Mouse (Mus musculus): Measurements from ENCODE around the gene Ifrd2. TPM values are rescaled to one million over a fixed set of nuclear protein-coding genes. Genes with fewer than 3 reads are reported as not detected.

The Ifrd2 gene
- polyA plus RNA-seq, 1 experiment from 2014 or later: 28.9 TPM

DNA sequence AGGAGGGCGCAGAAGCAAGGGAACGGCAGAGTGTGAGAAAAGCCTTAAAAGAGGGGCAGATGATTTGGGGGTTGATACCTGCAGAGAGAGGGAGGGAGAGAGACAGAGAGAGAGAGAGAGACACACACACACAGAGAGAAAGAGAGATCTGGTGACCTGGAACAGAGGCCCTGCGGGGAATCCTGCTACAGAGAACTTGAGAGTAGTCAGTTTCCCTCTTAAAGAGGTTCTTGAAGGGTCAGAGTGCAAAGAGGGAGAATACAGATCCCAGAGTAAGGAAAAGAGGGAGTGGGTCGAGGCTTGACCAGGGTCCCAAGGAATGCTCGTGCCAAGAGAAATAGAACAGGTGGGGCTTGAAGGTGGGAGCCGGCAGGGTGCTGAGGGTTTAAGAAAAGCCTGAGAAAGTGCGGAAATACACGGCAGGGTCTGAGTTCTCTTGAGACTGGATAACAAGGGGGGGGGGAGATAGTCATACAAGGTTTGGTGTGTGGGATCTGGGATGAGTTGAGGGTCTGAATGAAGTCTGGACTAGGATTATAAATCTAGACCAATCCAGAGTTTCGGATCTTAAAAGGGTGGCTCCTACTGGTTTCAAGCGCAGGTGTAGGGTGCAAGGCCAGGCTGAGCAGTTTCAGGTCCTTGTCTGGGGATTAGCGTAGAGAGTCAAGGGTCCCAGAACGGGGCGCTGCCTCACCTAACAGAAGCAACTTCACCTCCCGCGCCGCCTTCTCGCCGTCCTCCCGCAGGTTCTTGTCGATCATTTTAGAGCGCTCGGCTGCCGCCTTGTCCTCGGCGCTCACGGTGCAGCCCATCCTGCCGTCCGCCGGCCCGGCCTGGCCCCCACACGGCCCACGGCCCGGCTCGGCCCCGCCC is 47.2 kb downstream of the Ifrd2 start:
- ATAC-seq (replicated peaks; ENCODE audit: low FRiP score, low read depth): no peak
- DNase-seq (ENCODE audit: low spot score): no peak
- H3K4me1 ChIP-seq (replicated peaks; ENCODE audit: insufficient read depth, low read length): peaks cover 29% of the 10 kb centered on the region
- peak overlapping the region; percentile 72 for H3K4me3 ChIP-seq (replicated peaks; ENCODE audit: low read depth, low read length)
- TF ChIP-seq CTCF (IDR thresholded peaks at IDR 0.05; ENCODE audit: low read depth): no peak; the same call in 1 of the 2 replicates
- 1% methylated on average over 35 of the region's 35 CpGs for WGBS
- peak overlapping the region; percentile 98 for H3K4me2 ChIP-seq (ENCODE audit: low read length)
- H3K36me3 ChIP-seq (ENCODE audit: insufficient read depth, low read length): no peaks in the 10 kb centered on the region
- H3K27ac ChIP-seq: peak overlapping the region; percentile 92
- H3K27me3 ChIP-seq (ENCODE audit: insufficient read depth, low read length): no peaks in the 10 kb centered on the region
- peak overlapping the region; percentile 91 for H3K9ac ChIP-seq (ENCODE audit: low read depth, low read length)
- no peaks in the 10 kb centered on the region for H3K9me3 ChIP-seq (replicated peaks; ENCODE audit: low read length)

GRCm38 (mm10) chr9:107635279-107636028 is 48.0 kb downstream of the Ifrd2 start, which contains the start of gene Gnai2:
Gnai2 (minus strand) TSS chr9:107635367.
- H3K27me3 ChIP-seq (ENCODE audit: insufficient read depth, low read length): no peaks in the 10 kb centered on the region
- H3K36me3 ChIP-seq (ENCODE audit: insufficient read depth, low read length): no peaks in the 10 kb centered on the region
- 2% methylated on average over 38 of the region's 38 CpGs for WGBS
- peak; percentile 100 for DNase-seq (ENCODE audit: low spot score)
- H3K9ac ChIP-seq (ENCODE audit: low read depth, low read length): peak within 1 kb of the TSS; percentile 91
- H3K27ac ChIP-seq: peak within 1 kb of the TSS; percentile 92
- peaks cover 21% of the 10 kb centered on the region for H3K4me1 ChIP-seq (replicated peaks; ENCODE audit: insufficient read depth, low read length)
- peak; percentile 96 for ATAC-seq (replicated peaks; ENCODE audit: low FRiP score, low read depth)
- H3K4me3 ChIP-seq (replicated peaks; ENCODE audit: low read depth, low read length): peak within 1 kb of the TSS; percentile 72
- no peaks in the 10 kb centered on the region for H3K9me3 ChIP-seq (replicated peaks; ENCODE audit: low read length)
- H3K4me2 ChIP-seq (ENCODE audit: low read length): peak within 1 kb of the TSS; percentile 98
- no peak for TF ChIP-seq CTCF (IDR thresholded peaks at IDR 0.05; ENCODE audit: low read depth)

DNA sequence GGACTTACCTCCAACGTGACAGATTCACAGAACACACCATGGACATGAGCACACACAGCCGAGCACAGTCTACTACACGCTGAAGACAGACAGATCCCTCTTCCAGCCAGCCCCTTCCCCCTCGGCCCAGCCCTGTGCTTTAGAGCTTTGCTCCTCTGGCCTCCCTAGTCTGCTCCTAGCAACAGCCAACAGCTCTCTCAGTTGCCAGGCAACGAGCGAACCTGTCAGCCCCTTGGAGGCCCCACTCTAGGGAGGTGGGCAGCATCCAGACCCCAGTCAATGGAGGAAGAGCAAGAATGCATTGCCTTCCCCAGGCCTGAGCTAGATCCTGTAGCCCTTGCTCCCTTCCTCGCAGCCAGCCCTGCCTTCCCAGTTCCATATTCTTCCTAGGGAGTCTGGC is 49.6 kb downstream of the Ifrd2 start:
- TF ChIP-seq CTCF (IDR thresholded peaks at IDR 0.05; ENCODE audit: low read depth): no peak
- Histone ChIP-seq H3K27me3 (ENCODE audit: insufficient read depth, low read length) (no peaks in the 10 kb centered on the region), H3K4me3 (replicated peaks; ENCODE audit: low read depth, low read length) (no peak overlapping the region), H3K9ac (ENCODE audit: low read depth, low read length) (no peak overlapping the region), H3K4me1 (replicated peaks; ENCODE audit: insufficient read depth, low read length) (peaks cover 6% of the 10 kb centered on the region; the same call in 1 of the 2 replicates), H3K4me2 (ENCODE audit: low read length) (no peak overlapping the region), H3K9me3 (replicated peaks; ENCODE audit: low read length) (no peaks in the 10 kb centered on the region), H3K27ac (no peak overlapping the region), H3K36me3 (ENCODE audit: insufficient read depth, low read length) (no peaks in the 10 kb centered on the region)
- no peak for DNase-seq (ENCODE audit: low spot score)
- WGBS: 42% methylated on average over 7 of the region's 7 CpGs
- ATAC-seq (replicated peaks; ENCODE audit: low FRiP score, low read depth): no peak

DNA sequence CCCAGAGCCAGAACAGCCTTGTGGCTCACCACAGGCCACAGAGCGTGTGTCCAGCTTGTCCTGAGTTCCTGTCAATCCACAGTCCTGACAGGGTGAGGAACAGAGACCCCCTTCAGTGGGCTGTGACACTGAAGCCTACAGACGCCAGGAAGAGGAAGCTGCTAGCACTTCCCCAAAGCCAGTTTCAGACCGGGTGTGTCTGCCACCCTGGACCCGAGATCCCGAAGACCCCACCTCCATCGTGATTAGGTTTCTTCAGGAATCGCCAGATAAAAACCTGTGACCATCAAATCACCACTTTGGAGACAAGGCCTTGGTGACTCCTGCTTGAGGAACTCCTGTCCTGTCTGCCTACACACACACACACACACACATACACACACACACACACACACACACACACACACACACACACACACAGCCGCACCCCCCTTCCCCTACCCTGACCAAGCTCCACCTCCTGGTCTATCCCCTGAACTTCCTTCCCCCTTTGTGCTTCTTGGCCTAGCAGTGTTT is 52.9 kb downstream of the Ifrd2 start:
- no peaks in the 10 kb centered on the region for H3K27me3 ChIP-seq (ENCODE audit: insufficient read depth, low read length)
- H3K9ac ChIP-seq (ENCODE audit: low read depth, low read length): no peak overlapping the region
- DNase-seq (ENCODE audit: low spot score) (no peak), ATAC-seq (replicated peaks; ENCODE audit: low FRiP score, low read depth) (no peak)
- H3K36me3 ChIP-seq (ENCODE audit: insufficient read depth, low read length): no peaks in the 10 kb centered on the region
- no peak overlapping the region for H3K4me2 ChIP-seq (ENCODE audit: low read length)
- H3K27ac ChIP-seq: no peak overlapping the region
- peak; percentile 8; the same call in 1 of the 2 replicates for TF ChIP-seq CTCF (IDR thresholded peaks at IDR 0.05; ENCODE audit: low read depth)
- H3K4me1 ChIP-seq (replicated peaks; ENCODE audit: insufficient read depth, low read length): no peaks in the 10 kb centered on the region; the same call in 1 of the 2 replicates
- no peaks in the 10 kb centered on the region for H3K9me3 ChIP-seq (replicated peaks; ENCODE audit: low read length)
- 36% methylated on average over 8 of the region's 8 CpGs for WGBS
- no peak overlapping the region for H3K4me3 ChIP-seq (replicated peaks; ENCODE audit: low read depth, low read length)

- H3K4me2 ChIP-seq (ENCODE audit: low read length): no peak overlapping the region
- TF ChIP-seq CTCF (IDR thresholded peaks at IDR 0.05; ENCODE audit: low read depth): no peak
- no peaks in the 10 kb centered on the region for H3K9me3 ChIP-seq (replicated peaks; ENCODE audit: low read length)
- H3K4me3 ChIP-seq (replicated peaks; ENCODE audit: low read depth, low read length): no peak overlapping the region
- ATAC-seq (replicated peaks; ENCODE audit: low FRiP score, low read depth) (no peak), DNase-seq (ENCODE audit: low spot score) (no peak)
- H3K36me3 ChIP-seq (ENCODE audit: insufficient read depth, low read length): no peaks in the 10 kb centered on the region
- no peak overlapping the region for H3K9ac ChIP-seq (ENCODE audit: low read depth, low read length)
- H3K27me3 ChIP-seq (ENCODE audit: insufficient read depth, low read length): no peaks in the 10 kb centered on the region
- 47% methylated on average over 8 of the region's 8 CpGs for WGBS
- H3K4me1 ChIP-seq (replicated peaks; ENCODE audit: insufficient read depth, low read length): no peaks in the 10 kb centered on the region; the same call in 1 of the 2 replicates
- H3K27ac ChIP-seq: no peak overlapping the region
Measured at GRCm38 (mm10) chr9:107641666-107642065, 54.2 kb downstream of the Ifrd2 start.

Other genes starting within 250 kb of the Ifrd2 start
- 10.1 and 11.5 TPM in 2 replicates for gene Hemk1, start 249.3 kb upstream of the Ifrd2 start, polyA plus RNA-seq (2015; fragmentation: Nextera tagmentation; extraction: Ambion mirVana)
- 2.0 and 2.2 TPM in 2 replicates for gene 6430571L13Rik, start 247.0 kb upstream of the Ifrd2 start, polyA plus RNA-seq (2015; fragmentation: Nextera tagmentation; extraction: Ambion mirVana)
- gene Cacna2d2, start 188.0 kb upstream of the Ifrd2 start, polyA plus RNA-seq (2015; fragmentation: Nextera tagmentation; extraction: Ambion mirVana): 0.64 TPM in 2 replicates
- gene Tmem115, start 53.7 kb upstream of the Ifrd2 start, polyA plus RNA-seq (2015; fragmentation: Nextera tagmentation; extraction: Ambion mirVana): 53.2 and 54.7 TPM in 2 replicates
- gene Cyb561d2, start 45.4 kb upstream of the Ifrd2 start, polyA plus RNA-seq (2015; fragmentation: Nextera tagmentation; extraction: Ambion mirVana): 50.1 and 53.9 TPM in 2 replicates
- 43.8 and 45.5 TPM in 2 replicates for gene Nprl2, start 45.4 kb upstream of the Ifrd2 start, polyA plus RNA-seq (2015; fragmentation: Nextera tagmentation; extraction: Ambion mirVana)
- gene Zmynd10, start 40.3 kb upstream of the Ifrd2 start, polyA plus RNA-seq (2015; fragmentation: Nextera tagmentation; extraction: Ambion mirVana): 6.7 and 7.9 TPM in 2 replicates
- 49.8 and 53.6 TPM in 2 replicates for gene Rassf1, start 36.1 kb upstream of the Ifrd2 start, polyA plus RNA-seq (2015; fragmentation: Nextera tagmentation; extraction: Ambion mirVana)
- gene Tusc2, start 24.4 kb upstream of the Ifrd2 start, polyA plus RNA-seq (2015; fragmentation: Nextera tagmentation; extraction: Ambion mirVana): 52.1 and 53.0 TPM in 2 replicates
- 87.7 and 88.8 TPM in 2 replicates for gene Hyal2, start 19.7 kb upstream of the Ifrd2 start, polyA plus RNA-seq (2015; fragmentation: Nextera tagmentation; extraction: Ambion mirVana)
- gene Hyal1, start 10.7 kb upstream of the Ifrd2 start, polyA plus RNA-seq (2015; fragmentation: Nextera tagmentation; extraction: Ambion mirVana): 5.0 and 6.0 TPM in 2 replicates
- gene Naa80, start 8.8 kb upstream of the Ifrd2 start, polyA plus RNA-seq (2015; fragmentation: Nextera tagmentation; extraction: Ambion mirVana): 20.3 and 22.3 TPM in 2 replicates
- gene Hyal3, start 6.8 kb upstream of the Ifrd2 start, polyA plus RNA-seq (2015; fragmentation: Nextera tagmentation; extraction: Ambion mirVana): 1.3 and 2.0 TPM in 2 replicates
- 30.5 and 33.3 TPM in 2 replicates for gene Sema3b, start 21.6 kb downstream of the Ifrd2 start, polyA plus RNA-seq (2015; fragmentation: Nextera tagmentation; extraction: Ambion mirVana)
- gene Gnai2, start 47.7 kb downstream of the Ifrd2 start, polyA plus RNA-seq (2015; fragmentation: Nextera tagmentation; extraction: Ambion mirVana): 351 and 359 TPM in 2 replicates
- 12.9 and 14.7 TPM in 2 replicates for gene Slc38a3, start 81.9 kb downstream of the Ifrd2 start, polyA plus RNA-seq (2015; fragmentation: Nextera tagmentation; extraction: Ambion mirVana)
- gene Gnat1, start 92.1 kb downstream of the Ifrd2 start, polyA plus RNA-seq (2015; fragmentation: Nextera tagmentation; extraction: Ambion mirVana): 0.89 and 1.2 TPM in 2 replicates
- gene Sema3f, start 122.8 kb downstream of the Ifrd2 start, polyA plus RNA-seq (2015; fragmentation: Nextera tagmentation; extraction: Ambion mirVana): 16.2 and 17.3 TPM in 2 replicates
- gene Rbm5, start 183.4 kb downstream of the Ifrd2 start, polyA plus RNA-seq (2015; fragmentation: Nextera tagmentation; extraction: Ambion mirVana): 108 and 113 TPM in 2 replicates